Mouse (Mus musculus) heart, postnatal 36 days (tissue): Measurements from ENCODE around the gene Cds2. TPM values are rescaled to one million over a fixed set of nuclear protein-coding genes. Genes with fewer than 3 reads are reported as not detected.

Source experiments
- DNase-seq, 2 experiments: peaks; one replicate each; pipeline ENCODE4 v3.0.0; 2021 to 2022
- intact Hi-C: fragments of 180-260 bp; cut with DNase I; formaldehyde crosslinking; loops from one replicate; pipeline ENCODE4 v1.15.1; 2025
- total RNA-seq, 2 experiments: library from RNA; stranded (reverse); gene quantifications; 2 replicates each; pipeline ENCODE4 v1.2.3; 2021

The Cds2 gene
- total RNA-seq, 2 experiments from 2014 or later: 80.8 to 84.3 TPM

- intact Hi-C loops: loop anchor here (1.0 to 10.0 kb wide), 2 partner anchors 169 to 589 kb away; no protein-coding TSS in a partner anchor
- peak; percentile 56 to 65 for DNase-seq
Measured at GRCm38 (mm10) chr2:132316041-132316808, 53.3 kb downstream of the Cds2 start.

DNA sequence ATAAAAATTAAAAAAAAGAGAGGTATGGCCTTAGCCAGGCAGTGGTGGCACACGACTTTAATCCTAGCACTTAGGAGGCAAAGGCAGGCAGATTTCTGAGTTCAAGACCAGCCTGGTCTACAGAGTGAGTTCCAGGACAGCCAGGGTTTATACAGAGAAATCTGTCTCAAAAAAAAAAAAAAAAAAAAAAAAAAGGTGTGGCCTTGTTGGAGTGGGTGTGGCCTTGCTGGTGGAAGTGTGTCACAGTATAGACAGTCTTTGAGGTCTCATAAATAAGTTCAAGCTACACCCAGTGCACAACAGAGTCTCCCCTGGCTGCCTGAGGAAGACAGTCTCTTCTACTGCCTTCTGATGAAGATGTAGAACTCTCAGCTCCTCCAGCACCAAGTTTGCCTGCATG, 54.2 kb downstream of the Cds2 start:
- DNase-seq: no peak
- intact Hi-C loops: loop anchor here (10.0 kb wide), 1 partner anchor 588 kb away; no protein-coding TSS in a partner anchor

DNA sequence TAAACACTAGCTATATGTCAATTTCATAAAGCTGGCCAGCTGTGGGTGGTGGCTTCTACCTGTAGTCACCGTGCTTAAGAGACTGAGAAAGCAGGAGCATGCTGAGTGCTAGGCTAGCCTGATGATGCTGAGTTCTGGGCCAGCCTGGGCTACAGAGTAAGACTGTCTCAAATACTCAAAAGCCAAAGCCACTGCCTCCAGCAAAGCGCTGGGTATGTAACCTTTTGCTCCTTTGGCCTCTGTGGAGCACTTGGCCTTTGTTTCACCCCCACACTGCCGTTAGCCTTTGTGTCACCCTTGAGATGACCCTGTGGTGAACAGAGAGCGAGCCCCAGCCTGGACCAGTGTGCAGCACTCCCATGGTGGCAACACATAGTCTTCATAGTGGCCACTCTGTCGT, 57.6 kb downstream of the Cds2 start:
- intact Hi-C loops: no loop called here
- no peak for DNase-seq

DNA sequence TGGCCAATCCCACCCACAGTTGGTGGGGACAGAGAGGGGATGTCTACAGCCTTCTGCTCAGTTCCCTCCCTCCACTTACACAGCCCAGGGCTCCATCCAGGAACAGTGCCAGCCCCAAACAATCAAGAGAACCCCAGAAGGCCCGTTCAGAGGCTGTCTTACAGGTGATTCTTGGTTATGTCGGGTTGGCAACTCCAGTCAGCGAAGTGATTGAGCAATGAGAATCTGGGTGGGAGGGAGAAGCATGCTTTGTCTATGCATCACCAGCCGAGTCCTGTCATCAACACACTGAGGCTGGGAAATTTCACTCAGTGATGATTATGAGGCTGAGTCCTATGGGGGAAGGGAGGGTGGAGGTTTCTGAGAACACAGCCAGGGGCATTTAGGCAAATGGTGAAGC, 60.6 kb downstream of the Cds2 start:
- no peak for DNase-seq
- intact Hi-C loops: no loop called here

DNA sequence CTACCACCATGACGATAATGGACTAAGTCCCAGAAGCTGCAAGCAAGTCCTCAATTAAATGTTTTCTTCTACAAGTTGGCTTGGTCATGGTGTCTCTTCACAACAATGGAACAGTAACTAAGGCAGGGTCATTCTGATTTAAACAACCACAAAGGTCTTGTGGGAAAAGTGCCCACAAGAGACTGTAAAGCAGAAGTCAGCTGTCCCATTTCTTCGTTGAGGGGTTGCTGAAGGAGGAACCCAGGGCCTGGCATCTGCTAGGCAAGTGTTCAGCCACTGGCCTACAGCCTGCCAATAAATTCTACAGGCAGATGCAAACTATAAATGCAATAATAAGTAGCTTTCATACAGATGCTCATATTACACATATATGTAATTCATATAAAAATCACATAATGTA, 74.3 kb downstream of the Cds2 start:
- DNase-seq: no peak
- intact Hi-C loops: no loop called here

DNA sequence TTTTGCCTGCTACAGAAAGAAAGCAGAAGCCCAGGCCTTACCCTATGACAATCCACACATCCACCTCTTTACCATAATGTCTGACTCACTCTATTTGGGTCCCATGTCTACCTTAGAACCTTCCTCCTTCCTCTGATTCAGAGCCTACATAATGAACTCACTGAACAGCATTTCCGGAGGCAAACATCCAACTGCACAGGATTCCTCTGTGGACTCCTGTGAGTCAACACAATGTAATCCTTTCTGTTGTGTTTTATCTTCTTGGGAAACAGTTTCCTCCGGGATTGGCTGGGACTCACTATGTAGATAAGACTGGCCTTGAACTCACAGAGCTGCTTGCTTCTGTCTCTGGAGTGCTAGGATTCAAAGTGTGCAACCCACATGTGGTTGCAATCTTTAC, 77.4 kb downstream of the Cds2 start:
- no peak for DNase-seq
- intact Hi-C loops: no loop called here

DNA sequence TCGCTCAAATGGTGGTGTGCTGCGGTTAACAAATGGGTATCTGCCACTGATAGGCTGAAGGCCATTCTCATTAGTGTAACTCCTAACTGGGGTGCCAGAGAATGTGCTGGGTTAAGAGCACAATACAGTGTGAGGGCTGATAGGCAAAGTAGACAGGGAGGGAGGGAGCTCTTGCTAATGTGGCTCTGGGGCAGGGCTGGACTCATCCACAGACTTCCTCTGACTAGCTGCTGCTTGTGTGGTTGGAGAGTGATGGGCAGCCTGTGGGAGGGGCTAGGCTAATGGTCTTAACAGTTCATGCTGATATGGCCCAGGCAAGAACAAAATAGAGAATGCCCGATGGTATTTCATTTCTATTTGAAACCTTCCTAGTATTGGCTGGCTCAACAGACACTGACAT, 78.3 kb downstream of the Cds2 start:
- no peak for DNase-seq
- intact Hi-C loops: no loop called here

DNA sequence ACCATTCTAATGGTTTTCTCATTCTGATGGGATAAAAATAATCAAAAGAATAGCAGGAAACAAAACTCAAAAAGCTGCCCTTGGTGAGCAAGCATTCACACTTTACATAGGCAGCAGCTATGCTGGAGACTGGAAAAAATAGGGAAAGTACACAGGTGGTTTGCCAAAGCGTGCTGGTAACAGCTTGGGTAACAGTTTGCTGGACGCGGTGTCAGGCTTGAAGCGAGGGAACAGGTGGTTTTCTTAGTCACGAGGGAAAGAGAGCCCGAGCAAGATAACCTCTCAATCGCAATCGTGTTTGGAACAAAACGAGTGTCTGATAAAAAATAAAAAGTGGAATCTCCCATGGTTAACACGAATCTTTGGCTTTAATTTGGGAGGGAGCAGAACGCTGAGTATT, 80.9 kb downstream of the Cds2 start:
- intact Hi-C loops: no loop called here
- DNase-seq: no peak

Other genes with a start within 250 kb of the Cds2 start
- gene Rassf2, start 232.9 kb upstream of the Cds2 start, total RNA-seq: 1 to 10 TPM; 8.5 to 9.5 TPM
- 10 to 100 TPM; 13.0 to 14.1 TPM for gene Slc23a2, start 118.0 kb upstream of the Cds2 start, total RNA-seq
- gene Tmem230, start 15.3 kb upstream of the Cds2 start, total RNA-seq: 10 to 100 TPM; 23.6 to 26.1 TPM
- gene Pcna, start 9.8 kb upstream of the Cds2 start, total RNA-seq: 10 to 100 TPM; 35.1 to 43.6 TPM
- gene Prokr2, start 122.3 kb downstream of the Cds2 start, total RNA-seq: under 1 TPM in 1 of 2 experiments, not detected in 1; 0.11 TPM